Mouse (Mus musculus) heart, embryonic 11.5 days (tissue): Measurements from ENCODE around the gene Sfi1. TPM values are rescaled to one million over a fixed set of nuclear protein-coding genes. Genes with fewer than 3 reads are reported as not detected.
"Not testable (repeated sequence)": the region's sequence is repeated elsewhere in the genome, so short reads cannot be mapped to it uniquely, and the experiment has no call there.

Experiments
- ATAC-seq: fragments of 200-750 bp; cut with Nextera tagmentation; replicated peaks from 2 replicates; pipeline ENCODE4 v1.8.0; 2017; ENCODE audit warnings: moderate library complexity; ENCODE audit not compliant: insufficient number of reproducible peaks, low FRiP score, low TSS enrichment
- H3K27ac ChIP-seq: fragments of 300-500 bp; sonication (generic); 2 replicates; pipeline ENCODE4 v1.5.1; 2014; ENCODE audit warnings: mild to moderate bottlenecking, low read depth, low read length
- H3K27me3 ChIP-seq: fragments of 300-500 bp; sonication (generic); 2 replicates; pipeline ENCODE4 v1.6.1; 2014; ENCODE audit warnings: mild to moderate bottlenecking, low read length, mixed read lengths; ENCODE audit not compliant: control insufficient read depth, insufficient read depth
- H3K36me3 ChIP-seq: fragments of 300-500 bp; sonication (generic); 2 replicates; pipeline ENCODE4 v1.6.1; 2014; ENCODE audit warnings: mild to moderate bottlenecking, low read length, moderate library complexity, mixed read lengths; ENCODE audit not compliant: control insufficient read depth, insufficient read depth
- H3K4me1 ChIP-seq: fragments of 300-500 bp; sonication (generic); 2 replicates; pipeline ENCODE4 v1.6.1; 2014; ENCODE audit warnings: low read length; ENCODE audit not compliant: control insufficient read depth, insufficient read depth
- H3K4me2 ChIP-seq: fragments of 300-500 bp; sonication (generic); 2 replicates; pipeline ENCODE4 v1.6.1; 2014; ENCODE audit warnings: mild to moderate bottlenecking, moderate library complexity
- H3K4me3 ChIP-seq: fragments of 300-500 bp; sonication (generic); 2 replicates; pipeline ENCODE4 v1.5.1; 2014; ENCODE audit warnings: low read depth, low read length
- H3K9ac ChIP-seq: fragments of 300-500 bp; sonication (generic); 2 replicates; pipeline ENCODE4 v1.6.1; 2014; ENCODE audit warnings: mild to moderate bottlenecking, low read depth, low read length, moderate library complexity
- H3K9me3 ChIP-seq: fragments of 300-500 bp; sonication (generic); replicated peaks from 2 replicates; pipeline ENCODE4 v1.6.1; 2016; ENCODE audit warnings: low read length; ENCODE audit not compliant: control insufficient read depth
- WGBS: fragments of 180-500 bp; shearing (Covaris S2); extraction: QIAGEN DNeasy Blood & Tissue Kit; methylation state at CpG from one replicate; pipeline ENCODE4 v1.1.7; 2014; ENCODE audit not compliant: insufficient replicate concordance; 5-methylcytosine and 5-hydroxymethylcytosine counted together
- polyA plus RNA-seq: library from polyadenylated mRNA; unstranded; fragments of >200 nt; fragmentation: Nextera tagmentation; extraction: Ambion mirVana; gene quantifications from 2 replicates; pipeline ENCODE4 v1.2.1, GENCODE M21; 2014

Sfi1 gene
- polyA plus RNA-seq, 1 experiment from 2014 or later, result 8.6 TPM

DNA sequence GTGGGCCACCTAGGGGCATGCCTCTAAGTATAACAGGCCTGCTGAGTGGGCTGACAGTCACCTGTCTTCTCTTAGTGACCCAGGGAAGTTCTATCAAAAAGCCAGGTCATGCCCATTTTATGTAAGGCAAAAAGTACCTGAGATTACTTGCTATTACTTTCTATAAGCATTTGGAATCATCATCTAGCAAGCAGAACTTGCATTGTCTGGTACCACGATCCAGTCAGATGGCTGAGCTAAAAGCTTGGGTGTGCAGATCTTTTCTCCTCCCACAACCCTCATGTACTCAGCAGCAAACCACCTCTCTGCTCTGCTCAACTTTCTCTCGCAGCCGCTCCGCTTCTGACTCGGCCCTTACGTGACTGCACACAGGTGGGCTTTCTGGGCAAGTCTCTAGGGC, 35.3 kb downstream of the Sfi1 start:
- H3K4me2 ChIP-seq, H3K27ac ChIP-seq, H3K36me3 ChIP-seq, ATAC-seq, H3K4me1 ChIP-seq, H3K4me3 ChIP-seq, H3K9me3 ChIP-seq, H3K9ac ChIP-seq, H3K27me3 ChIP-seq: not testable (repeated sequence)
- 89% methylated on average over 6 of the region's 6 CpGs for WGBS

DNA sequence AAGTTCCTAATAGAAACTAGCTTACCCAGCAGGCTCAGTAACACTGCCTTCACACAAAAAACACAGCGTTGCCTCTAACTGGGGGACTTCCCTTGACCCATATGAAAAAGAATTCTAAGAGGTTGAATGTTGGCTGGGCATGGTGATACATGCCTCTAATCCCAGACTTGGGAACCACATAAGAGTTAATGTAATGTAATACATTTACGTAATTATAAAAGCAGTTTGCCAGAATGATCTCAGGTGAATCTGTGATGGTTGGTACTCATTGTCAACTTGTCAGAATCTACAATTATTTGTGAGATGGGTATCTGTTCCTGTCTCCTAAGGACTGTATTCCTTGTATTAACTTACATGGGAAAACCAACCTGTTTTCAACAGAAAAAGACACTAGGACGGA, 36.3 kb downstream of the Sfi1 start:
- not testable (repeated sequence) for ATAC-seq, H3K4me3 ChIP-seq, H3K4me1 ChIP-seq, H3K27ac ChIP-seq, H3K9ac ChIP-seq, H3K36me3 ChIP-seq, H3K27me3 ChIP-seq, H3K4me2 ChIP-seq, H3K9me3 ChIP-seq
- WGBS, result 69% methylated on average over 2 of the region's 3 CpGs

DNA sequence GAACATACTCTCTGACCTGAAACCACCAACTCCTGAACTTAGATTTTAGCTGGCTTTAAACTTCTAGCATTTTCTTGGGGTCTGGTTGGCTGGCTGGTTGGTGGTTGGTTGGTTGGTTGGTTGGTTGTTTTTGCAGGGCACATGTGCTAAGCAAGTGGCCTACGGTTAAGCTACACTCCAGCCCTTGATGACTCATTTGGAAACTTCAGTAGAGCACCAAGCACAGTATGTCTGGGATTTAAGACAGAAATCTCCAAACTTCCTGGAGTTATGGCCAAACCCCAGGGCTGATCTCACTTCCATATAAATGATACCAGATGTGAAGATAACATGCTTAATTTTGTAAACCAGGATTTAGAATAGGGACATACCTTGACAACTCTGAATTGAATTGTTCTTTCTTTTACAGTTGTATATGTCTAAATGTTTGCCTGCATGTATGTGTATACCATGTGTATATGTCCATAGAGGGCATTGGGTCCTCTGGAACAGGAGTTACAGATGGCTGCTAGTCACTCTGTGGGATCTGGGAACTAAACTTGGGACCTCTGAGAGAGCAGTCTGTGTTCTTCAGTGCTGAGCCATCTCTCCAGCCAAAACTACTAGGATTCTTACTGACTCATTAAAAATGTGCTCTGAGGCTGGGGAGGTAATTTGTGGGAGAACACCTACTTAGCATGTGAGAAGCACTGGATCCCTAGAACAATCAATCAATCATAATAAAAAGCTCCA, 39.4 kb downstream of the Sfi1 start:
- not testable (repeated sequence) for H3K36me3 ChIP-seq, H3K9me3 ChIP-seq, H3K27ac ChIP-seq, H3K4me1 ChIP-seq, H3K4me2 ChIP-seq, H3K4me3 ChIP-seq, H3K27me3 ChIP-seq, H3K9ac ChIP-seq
- 78% methylated on average over 1 of the region's 1 CpGs for WGBS
- ATAC-seq, result peak; percentile 34

- H3K36me3 ChIP-seq, H3K4me3 ChIP-seq, H3K4me1 ChIP-seq, H3K4me2 ChIP-seq, H3K27me3 ChIP-seq, H3K9ac ChIP-seq, H3K9me3 ChIP-seq, H3K27ac ChIP-seq: not testable (repeated sequence)
- WGBS, result 83% methylated on average over 4 of the region's 4 CpGs
- ATAC-seq, result peak; percentile 32
Observed at GRCm38 (mm10) chr11:3151358-3151757, 41.9 kb downstream of the Sfi1 start.

GRCm38 (mm10) chr11:3150677-3151003, 42.6 kb downstream of the Sfi1 start:
- H3K4me2 ChIP-seq, H3K27me3 ChIP-seq, H3K36me3 ChIP-seq, H3K9me3 ChIP-seq, H3K4me1 ChIP-seq, H3K4me3 ChIP-seq, H3K27ac ChIP-seq, H3K9ac ChIP-seq, ATAC-seq: not testable (repeated sequence)
- 95% methylated on average over 12 of the region's 12 CpGs for WGBS

DNA sequence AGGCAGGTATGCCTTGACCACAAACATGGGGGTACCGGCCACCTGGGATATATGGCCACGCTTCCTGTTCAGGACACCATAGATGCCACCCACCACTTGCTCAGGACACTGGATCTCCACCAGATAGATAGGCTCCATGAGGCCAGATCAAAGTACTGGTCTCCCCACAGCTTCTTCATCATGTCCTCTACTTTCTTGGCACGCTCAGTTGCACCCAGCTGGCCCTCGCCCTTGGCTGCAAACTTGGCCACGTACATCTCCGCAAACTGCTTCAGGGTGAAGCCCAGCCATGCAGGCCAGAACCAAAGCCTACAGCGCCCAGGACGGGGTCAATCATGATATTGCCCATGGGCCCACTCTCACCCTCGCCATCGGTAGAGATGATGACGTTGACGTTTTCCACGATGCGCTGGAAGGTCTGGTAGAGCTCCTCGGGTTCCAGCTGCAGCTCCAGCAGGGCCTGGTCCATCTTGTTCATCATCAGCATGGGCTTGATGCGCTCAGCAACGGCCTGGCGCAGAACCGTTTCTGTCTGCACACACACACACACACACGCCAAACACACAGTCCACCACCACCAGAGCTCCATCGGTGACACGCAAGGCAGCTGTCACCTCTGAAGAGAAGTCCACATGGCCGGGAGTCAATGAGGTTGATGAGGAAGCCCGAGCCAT, 43.1 kb downstream of the Sfi1 start:
- H3K4me2 ChIP-seq, H3K27ac ChIP-seq, H3K9ac ChIP-seq, H3K27me3 ChIP-seq, H3K4me3 ChIP-seq, H3K36me3 ChIP-seq, H3K9me3 ChIP-seq, H3K4me1 ChIP-seq: not testable (repeated sequence)
- ATAC-seq, result peak; percentile 10; the same call in 1 of the 2 replicates
- WGBS, result 94% methylated on average over 21 of the region's 24 CpGs

DNA sequence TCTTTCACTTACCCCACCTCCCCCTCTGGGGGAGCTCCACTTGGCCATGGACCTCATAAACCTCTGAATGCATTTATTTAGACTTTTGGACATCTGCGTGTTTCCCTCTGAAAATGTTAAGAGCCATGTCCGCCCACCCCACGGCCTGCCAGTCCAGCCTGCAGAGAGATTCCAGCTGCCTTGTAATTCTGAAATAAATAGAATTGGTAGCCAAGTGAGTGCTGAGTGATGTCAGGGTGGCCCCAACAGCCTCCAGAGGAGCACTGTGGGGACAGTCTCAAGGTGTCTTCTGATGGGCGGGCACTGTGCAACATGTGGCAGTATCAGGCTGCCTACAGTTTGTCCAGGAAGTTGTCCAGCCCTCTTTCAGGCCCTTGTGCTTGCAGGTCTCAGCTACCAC, 43.8 kb downstream of the Sfi1 start:
- not testable (repeated sequence) for H3K27ac ChIP-seq, H3K9me3 ChIP-seq, H3K4me3 ChIP-seq, ATAC-seq, H3K36me3 ChIP-seq, H3K4me1 ChIP-seq, H3K4me2 ChIP-seq, H3K27me3 ChIP-seq, H3K9ac ChIP-seq
- WGBS, result 90% methylated on average over 4 of the region's 4 CpGs

GRCm38 (mm10) chr11:3146806-3147205, 46.5 kb downstream of the Sfi1 start:
- H3K27ac ChIP-seq, H3K4me1 ChIP-seq, H3K4me2 ChIP-seq, H3K9me3 ChIP-seq, H3K9ac ChIP-seq, H3K27me3 ChIP-seq, ATAC-seq, H3K4me3 ChIP-seq, H3K36me3 ChIP-seq: not testable (repeated sequence)
- WGBS, result 81% methylated on average over 2 of the region's 2 CpGs
